Mouse (Mus musculus) ES-E14 (cell line): ENCODE results near the gene Btg2.

Experiments
- HCFC1 ChIP-seq: IDR thresholded peaks from 2 replicates; pipeline ENCODE4 v1.6.1; 2012; ENCODE audit warnings: low read length, inconsistent platforms, borderline replicate concordance; ENCODE audit not compliant: insufficient read depth
- MAFK ChIP-seq: IDR thresholded peaks from 2 replicates; pipeline ENCODE4 v1.6.1; 2014; ENCODE audit warnings: mild to moderate bottlenecking, low read depth, low read length, inconsistent platforms; ENCODE audit not compliant: insufficient read depth

DNA sequence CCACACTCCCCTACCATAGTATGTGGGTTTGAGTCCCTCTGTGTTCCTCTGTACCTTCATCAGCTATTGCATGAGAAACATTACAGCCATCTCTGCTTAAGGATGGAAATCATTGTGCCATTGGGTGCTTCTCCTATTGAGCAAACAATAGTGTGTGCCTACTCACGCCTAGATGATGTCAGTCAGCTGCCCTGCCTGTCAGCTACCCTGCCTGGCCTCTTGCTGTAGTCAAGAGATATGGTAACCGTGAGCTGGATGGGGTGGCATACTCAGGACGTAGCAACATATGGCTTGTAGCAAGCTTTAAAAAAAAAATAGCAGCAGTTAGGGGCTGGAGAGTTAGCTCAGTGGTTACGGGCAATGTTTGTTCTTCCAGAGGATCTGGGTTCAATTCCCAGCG, 31.5 kb upstream of the Btg2 start:
- TF ChIP-seq MAFK (no peak), HCFC1 (no peak)
